Mouse (Mus musculus) embryonic fibroblast, embryonic 13.5 days (primary cell): ENCODE measurements around the gene Xylb.
A peak's percentile ranks its signal among the peaks of the same experiment; 100 is the strongest.

Source experiments
- CTCF ChIP-seq: IDR thresholded peaks from 2 replicates; pipeline ENCODE4 v1.5.1; 2011; ENCODE audit warnings: mild to moderate bottlenecking, control low read depth, low read length, moderate library complexity, borderline replicate concordance; ENCODE audit not compliant: insufficient read depth
- POLR2A ChIP-seq: IDR thresholded peaks from 2 replicates; pipeline ENCODE4 v1.6.1; 2011; ENCODE audit warnings: low read depth, mild to moderate bottlenecking, control low read depth, low read length, moderate library complexity

DNA sequence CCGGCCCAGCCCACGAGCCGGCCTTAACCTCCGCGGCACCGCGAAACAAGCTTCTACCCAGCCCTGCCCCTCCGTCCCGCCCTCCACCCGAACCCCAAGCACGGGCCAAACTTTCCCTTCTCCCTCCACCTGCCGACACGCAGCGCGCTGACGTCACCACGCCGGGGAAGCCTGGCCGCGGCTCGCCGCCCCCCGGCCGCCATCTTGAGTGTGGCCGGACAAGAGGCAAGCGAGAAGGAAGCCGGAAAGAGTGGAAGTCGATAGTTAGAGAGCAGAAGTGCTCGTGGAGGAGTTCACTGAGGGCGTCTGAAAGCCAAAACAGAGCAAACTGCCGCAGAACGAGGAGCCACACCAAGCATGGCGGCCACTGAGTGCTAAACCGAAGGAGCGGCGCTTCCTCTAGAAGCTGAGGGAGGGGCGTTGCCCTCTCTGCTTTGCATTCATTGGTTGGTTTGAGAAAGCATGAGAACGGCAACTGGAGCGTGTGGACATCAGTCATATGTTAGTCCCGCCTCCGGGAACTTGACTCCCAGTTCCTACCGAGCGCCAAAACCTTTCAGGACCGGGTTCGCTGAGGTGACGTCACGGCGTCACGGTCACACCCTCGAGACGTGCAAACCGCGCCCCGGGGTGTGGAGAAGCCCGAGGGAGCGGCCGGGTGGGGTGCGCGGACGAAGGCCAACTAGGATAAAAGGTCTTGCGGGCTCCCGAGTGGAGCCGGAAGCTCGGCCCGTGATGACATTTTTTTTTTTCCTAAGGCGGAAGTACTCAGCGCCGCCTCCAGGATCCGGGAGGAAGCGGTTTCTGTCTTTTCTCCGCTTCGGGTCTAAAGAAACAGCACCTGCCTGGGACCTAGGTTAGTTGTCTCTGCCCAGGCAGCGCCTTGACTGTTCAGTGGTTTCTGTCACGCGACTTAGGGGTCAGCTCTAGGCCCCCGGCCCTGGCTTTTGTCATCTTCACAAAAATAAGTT is 34.6 kb upstream of the Xylb start, which contains the start of gene Oxsr1:
- TF ChIP-seq POLR2A (peak; percentile 79), CTCF (no peak)
